Comparison of ENCODE assay signal across 14 mouse cellular contexts in the genomic region with DNA sequence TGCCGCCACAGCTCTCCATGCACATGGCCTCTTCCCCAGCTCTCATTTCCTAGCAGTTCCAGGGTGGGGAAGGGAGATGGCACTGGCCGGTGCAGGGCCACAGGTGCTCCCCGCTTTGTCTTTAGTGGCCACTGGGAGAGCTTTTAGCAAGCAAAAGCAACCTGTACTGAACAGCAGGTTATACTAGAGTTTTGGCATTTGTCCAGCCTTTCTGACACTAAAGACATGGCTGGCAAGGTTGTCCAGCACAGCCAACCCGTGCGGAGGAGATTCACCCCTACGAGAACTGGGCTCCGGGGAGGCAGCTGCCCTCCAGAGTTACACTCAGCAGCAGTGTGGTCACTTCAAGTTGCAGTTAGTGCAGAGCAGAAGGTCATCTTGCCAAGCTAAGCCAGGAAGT.
"Had no signal": no experiment of that assay in that cellular context is flagged by ENCODE, and none has a peak within 500 bp of the region (broad histone marks: within the 10 kb centered on the region; RNA-seq: fewer than 3 reads in every experiment).

No protein-coding gene starts in this region.

- ATAC-seq: lung, postnatal 0 days; midbrain, embryonic 13.5 days had no signal

- H3K9me3 ChIP-seq: limb, embryonic 10.5 days; liver, embryonic 15.5 days; midbrain, embryonic 13.5 days; neural tube, embryonic 12.5 days had no signal

- H3K4me1 ChIP-seq: midbrain, embryonic 13.5 days; neural tube, embryonic 12.5 days had no signal

- H3K27me3 ChIP-seq: liver, embryonic 15.5 days; midbrain, embryonic 13.5 days; neural tube, embryonic 12.5 days had no signal

- H3K9ac ChIP-seq: liver, embryonic 15.5 days; midbrain, embryonic 13.5 days; neural tube, embryonic 12.5 days had no signal

- H3K4me2 ChIP-seq: liver, embryonic 11.5 days; liver, embryonic 15.5 days; midbrain, embryonic 13.5 days; neural tube, embryonic 12.5 days had no signal

- DNase-seq: kidney, postnatal 36 days; lung, adult 2 months; lung, postnatal 36 days; spleen, adult 18-20 months; thymus, adult 18-20 months; thymus, postnatal 14 days had no signal

- H3K27ac ChIP-seq: kidney, postnatal 0 days; left cerebral cortex, adult 2 months; limb, embryonic 10.5 days; liver, embryonic 15.5 days; midbrain, embryonic 13.5 days; neural tube, embryonic 12.5 days had no signal

- H3K36me3 ChIP-seq: liver, embryonic 15.5 days had no signal

- H3K4me3 ChIP-seq: left cerebral cortex, adult 2 months; limb, embryonic 10.5 days; liver, embryonic 15.5 days; midbrain, embryonic 13.5 days; neural tube, embryonic 12.5 days had no signal
